Mouse (Mus musculus) thymus, postnatal 14 days (tissue): Measurements from ENCODE around the gene Olfr204.
"Not testable (repeated sequence)": the region's sequence is repeated elsewhere in the genome, so short reads cannot be mapped to it uniquely, and the experiment has no call there.

Experiments used
- DNase-seq: peaks from one replicate; pipeline ENCODE4 v3.0.0; 2021

The Olfr204 gene

DNA sequence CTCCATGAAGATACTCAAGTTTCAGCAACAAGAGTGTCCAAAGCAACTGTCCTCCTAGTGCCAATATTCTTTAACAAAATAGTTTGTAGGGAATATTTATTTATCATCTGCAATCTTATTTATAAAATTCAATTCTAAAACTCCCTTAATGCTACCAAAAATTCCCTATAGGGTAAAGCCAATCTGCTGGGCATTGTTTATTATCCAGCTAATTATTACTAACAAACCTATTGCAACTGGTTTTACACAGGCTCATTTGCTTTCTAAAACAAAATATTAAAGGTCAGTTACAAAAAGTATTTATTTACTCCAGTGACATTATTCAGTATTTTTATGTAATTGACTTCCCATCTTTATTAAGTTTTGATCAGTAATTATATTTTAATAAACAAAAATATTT is at the start of gene Olfr204:
Gene Olfr204, minus strand, starts transcription at position 101 of the 400 bp plus-strand sequence.
- DNase-seq: no peak

- no peak for DNase-seq
These were observed 45.8 kb upstream of the Olfr204 start, which contains the start of gene Olfr209 for GRCm38 (mm10) chr16:59363893-59364292. Gene Olfr209 (minus strand): TSS chr16:59363993.

DNA sequence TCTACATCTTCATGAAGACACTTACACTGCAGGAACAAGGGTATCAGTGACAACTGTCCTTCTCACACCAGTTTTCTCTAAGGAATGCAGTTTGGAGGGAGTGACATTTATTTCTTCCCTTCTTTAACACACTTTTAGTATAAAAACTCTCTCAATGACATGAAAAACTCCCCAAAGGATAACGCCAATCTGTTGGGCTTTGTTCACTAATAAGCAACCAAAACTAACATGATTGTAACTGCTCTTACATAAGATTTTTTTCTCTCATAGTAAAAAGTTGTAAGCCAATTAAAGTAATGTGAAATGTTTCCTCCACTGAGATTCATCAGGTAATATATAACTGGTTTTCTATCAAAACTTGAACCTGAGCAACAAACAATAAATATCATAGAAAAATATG is 31.1 kb upstream of the Olfr204 start, which contains the start of gene Olfr206:
Gene Olfr206, minus strand, starts transcription at position 101 of the 400 bp plus-strand sequence.
- no peak for DNase-seq

- no peak for DNase-seq
These were observed 13.0 kb upstream of the Olfr204 start, which contains the start of gene Olfr205 for GRCm38 (mm10) chr16:59331038-59331437. Gene Olfr205 (minus strand): TSS chr16:59331138.

- DNase-seq: not testable (repeated sequence)
These were observed 5.2 kb upstream of the Olfr204 start for GRCm38 (mm10) chr16:59323262-59323661.

DNA sequence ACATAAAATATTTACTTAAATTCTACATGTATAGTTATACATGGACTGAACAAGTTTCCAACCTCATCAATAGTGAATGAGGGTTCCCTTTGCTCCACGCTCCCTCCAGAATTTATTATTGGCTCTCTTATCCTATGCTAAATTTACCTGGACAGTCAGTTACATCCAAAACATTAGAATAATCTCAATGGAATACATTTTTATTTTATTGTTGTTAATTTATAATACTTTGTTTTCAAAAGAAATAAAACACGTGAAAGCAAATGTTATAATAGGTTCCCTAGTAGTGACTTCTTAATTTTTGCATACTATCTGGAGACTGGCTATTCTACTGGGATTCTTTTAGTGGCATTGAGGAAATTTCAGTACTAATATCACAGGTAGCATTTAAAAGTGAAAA is 19.5 kb downstream of the Olfr204 start, which contains the start of gene Olfr203:
Gene Olfr203, plus strand, starts transcription at position 301 of the 400 bp plus-strand sequence.
- DNase-seq: no peak

DNA sequence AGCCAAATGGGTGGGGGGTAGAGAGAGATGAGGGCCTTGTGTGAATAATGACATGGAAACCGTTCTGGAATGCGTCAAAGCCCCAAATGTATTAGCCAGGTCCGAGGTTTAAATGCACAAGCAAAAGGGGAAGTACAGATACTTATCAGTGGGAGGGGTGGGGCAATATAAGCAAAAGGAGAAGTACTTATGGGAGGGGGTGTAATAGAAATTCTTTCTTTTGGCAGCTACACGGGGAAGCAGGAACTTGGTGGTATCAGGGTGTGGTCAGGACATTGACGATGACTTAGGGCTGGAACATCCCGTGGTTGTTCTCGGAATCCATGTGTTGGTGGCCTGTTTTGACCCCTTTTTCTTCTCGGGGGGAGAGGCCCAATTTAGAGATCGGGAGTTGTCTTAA is 30.5 kb downstream of the Olfr204 start:
- not testable (repeated sequence) for DNase-seq

DNA sequence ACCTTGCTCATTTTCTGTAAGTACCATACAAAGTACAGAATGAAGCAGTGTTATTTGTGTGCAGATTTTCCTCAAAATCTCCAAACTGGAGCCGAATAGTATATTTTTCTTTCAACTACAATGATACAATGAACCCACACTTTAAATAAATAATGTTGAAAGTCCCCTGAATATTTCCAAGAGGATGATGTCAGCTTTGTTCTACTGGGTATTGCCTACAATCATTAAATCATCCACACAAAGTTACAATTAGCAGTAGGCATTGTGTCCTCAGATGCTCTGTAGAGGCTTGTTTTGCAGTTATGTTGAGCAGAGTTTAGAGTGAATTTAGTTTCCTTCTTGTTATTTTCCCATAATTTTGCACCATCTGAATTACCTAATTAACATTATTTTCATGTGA is 31.4 kb downstream of the Olfr204 start, which contains the start of gene Olfr202:
Gene Olfr202, minus strand, starts transcription at position 101 of the 400 bp plus-strand sequence.
- DNase-seq: no peak

DNA sequence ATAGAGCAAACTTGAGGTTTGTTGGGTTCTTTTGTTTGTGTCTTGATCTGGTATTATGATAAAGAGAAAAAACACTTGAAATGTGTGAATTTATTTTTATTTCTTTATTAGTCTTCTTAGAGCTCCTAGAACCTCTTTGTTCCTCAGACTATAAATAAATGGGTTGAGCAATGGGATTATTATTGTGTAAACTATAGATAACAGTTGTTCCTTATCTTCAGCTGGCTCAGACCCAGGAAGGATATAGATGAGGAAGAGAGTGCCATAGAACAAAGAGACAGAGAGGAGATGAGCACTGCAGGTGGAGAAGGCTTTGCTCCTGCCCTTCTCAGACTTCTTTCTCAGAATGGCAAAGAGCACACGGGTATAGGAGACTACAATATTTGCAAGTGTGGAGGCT is 34.6 kb downstream of the Olfr204 start:
- no peak for DNase-seq

DNA sequence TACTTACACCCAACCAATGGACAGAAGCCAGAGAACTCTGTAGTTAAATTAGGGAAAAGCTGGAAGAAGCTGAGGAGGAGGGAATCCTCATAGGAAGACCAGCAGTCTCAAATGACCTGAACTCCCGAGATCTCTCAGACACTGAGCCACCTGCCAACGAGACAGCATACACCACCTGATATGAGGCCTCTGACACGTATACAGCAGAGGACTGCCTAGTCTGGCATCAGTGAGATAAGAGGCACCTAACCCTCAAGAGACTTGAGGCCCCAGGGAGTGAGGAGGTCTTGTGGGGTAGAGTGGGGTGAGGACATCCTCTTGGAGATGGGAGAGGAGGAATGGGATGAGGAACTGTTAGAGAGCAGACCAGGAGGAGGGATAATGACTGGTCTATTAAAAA is 37.5 kb downstream of the Olfr204 start:
- no peak for DNase-seq

- DNase-seq: not testable (repeated sequence)
These were observed 45.5 kb downstream of the Olfr204 start, which contains the start of gene Olfr201 for GRCm38 (mm10) chr16:59272532-59272931. Gene Olfr201 (minus strand): TSS chr16:59272632.

DNA sequence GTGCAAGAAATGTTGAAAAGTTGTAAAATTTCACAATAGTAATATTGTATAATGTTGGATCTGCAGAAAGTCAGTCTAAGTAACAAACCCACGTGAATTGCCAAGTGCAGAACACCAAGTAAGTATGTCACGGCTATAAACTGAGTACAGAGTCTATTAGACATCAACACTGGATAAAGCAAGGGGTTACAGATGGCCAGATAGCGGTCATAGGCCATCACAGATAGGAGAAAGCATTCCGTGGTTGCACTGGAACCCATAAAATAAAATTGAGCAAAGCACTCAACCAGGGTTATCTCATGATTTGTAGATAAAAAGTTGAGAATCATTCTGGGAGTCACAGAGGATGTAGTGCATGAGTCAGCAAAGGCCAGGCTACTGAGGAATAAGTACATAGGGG is 49.0 kb downstream of the Olfr204 start:
- DNase-seq: not testable (repeated sequence)
